Mouse (Mus musculus): ENCODE data around the gene B3galt4.
"Not testable (repeated sequence)": the region's sequence is repeated elsewhere in the genome, so short reads cannot be mapped to it uniquely, and the experiment has no call there.

B3galt4 gene

DNA sequence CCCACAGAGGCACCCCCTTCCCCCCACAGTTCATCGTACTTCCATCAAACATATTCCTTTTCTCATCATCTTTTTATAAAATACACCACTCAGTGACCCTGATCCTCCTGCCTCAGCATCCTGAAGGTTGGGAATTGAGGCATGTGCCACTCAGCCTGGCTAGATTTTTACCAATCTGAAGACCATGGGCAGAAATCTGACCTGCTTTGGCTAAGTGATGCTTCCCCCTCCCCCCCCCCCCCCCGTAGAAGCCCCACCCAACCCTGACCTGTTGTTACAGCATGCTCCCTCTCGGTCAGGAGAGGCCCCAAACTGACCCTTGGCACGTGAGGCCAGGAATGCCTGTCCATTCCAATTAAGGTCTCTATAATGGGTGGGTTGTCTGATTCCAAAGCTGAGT, 46.5 kb downstream of the B3galt4 start, which contains the start of gene Platr17:
Gene Platr17 (plus strand): TSS at position 301 of the 400 bp plus-strand sequence.
- DNase-seq (ENCODE audit: low spot score in 2 of 2) = not testable (repeated sequence)

DNA sequence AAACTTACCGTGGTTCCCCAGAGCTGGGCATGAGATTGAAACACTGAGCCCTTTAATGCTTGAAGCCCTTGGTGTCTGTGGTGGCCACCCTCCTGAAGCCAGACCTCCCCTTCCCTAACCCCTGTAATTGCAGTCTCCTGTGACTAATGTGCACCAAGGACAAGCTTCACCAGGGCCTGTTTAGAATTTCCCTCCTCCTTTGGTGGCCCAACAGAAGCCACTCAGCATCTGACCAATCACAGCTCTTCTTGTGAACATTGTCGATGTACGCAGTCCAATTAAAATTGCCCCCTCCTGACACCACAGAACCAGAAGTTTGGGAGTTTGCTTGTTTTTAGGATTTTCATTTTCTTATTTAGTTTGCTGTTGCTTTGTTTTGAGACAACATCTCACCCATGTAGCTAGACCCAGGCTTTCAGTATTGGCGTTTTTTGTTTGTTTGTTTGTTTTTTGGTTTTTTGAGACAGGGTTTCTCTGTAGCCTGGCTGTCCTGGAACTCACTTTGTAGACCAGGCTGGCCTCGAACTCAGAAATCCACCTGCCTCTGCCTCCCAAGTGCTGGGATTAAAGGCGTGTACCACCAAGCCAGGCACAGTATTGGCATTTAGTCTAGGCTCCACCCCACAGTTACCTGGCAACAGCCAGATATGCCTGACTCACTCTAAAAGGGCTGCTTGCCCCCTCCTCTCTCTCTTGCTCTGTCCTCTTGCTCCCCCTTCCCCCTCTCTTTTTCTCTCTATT, 47.2 kb downstream of the B3galt4 start:
- not testable (repeated sequence) for DNase-seq (ENCODE audit: low spot score in 2 of 2)

DNA sequence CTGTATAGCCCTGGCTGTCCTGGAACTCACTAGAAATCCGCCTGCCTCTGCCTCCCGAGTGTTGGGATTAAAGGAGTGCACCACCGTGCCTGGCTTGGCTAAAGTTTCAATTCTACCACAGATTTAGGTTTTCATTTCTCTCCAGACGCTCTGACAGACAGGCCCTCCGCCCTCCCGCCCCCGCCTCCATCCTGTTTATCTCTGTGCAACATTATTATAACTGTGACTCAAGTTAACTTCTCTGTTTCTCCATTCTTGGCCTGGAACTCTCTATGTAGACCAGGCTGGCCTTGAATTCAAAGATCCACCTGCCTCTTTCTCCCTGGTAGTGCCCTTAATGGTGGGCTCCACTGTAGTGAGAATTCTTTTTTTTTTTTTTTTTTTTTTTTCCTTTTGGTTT, 48.8 kb downstream of the B3galt4 start:
- no peak for DNase-seq (ENCODE audit: low spot score in 2 of 2)

DNA sequence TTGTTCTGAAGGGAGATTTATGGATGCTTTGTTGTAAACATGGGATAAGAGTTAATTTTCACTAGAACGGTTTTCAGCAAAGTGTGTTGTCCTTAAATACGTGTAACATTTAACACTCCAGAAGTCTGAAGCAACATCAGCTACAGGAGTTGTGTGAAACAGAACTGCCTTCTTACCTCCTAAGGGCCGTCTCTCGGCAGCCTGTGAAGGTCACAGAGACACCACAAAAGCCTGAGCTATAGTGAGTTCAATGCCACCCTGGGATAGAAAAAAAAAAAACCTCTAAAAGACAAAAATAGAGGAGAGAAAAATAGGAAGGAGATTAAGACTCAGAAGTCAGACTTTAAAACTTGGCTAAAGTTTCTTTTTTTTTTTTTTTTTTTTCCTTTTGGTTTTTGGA, 49.2 kb downstream of the B3galt4 start:
- DNase-seq (ENCODE audit: low spot score in 2 of 2) = no peak

DNA sequence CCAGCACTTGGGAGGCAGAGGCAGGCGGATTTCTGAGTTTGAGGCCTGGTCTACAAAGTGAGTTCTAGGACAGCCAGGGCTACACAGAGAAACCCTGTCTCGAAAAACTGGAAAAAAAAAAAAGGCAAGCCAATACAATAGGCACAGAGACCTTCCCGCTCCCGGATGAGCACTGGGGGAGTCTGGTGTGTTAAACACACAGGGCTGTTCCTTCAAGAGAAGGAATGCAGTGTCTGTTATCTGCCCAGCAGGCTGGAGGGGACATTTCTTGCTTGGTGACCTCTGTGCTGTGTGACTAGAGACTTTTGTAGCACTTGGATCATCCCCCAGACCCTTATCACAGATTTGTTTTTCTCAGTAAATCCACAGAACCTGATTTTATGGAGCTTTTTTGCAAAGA, 49.6 kb downstream of the B3galt4 start:
- DNase-seq (ENCODE audit: low spot score in 2 of 2) = no peak

DNA sequence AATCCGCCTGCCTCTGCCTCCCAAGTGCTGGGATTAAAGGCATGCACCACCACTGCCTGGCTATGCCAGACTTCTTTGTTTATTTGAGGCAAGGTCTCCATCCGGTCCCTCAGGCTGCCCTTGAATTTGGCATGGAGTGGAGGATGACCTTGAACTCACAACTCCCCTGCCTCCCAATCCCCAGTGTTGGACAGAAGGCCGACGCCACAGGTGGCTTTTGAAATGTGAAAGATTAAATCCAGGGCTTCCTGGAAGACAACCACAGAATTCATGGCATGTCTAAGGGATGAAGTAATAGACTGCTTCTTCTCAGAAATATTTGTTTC, 50.3 kb downstream of the B3galt4 start:
- DNase-seq (ENCODE audit: low spot score in 2 of 2) = no peak

DNA sequence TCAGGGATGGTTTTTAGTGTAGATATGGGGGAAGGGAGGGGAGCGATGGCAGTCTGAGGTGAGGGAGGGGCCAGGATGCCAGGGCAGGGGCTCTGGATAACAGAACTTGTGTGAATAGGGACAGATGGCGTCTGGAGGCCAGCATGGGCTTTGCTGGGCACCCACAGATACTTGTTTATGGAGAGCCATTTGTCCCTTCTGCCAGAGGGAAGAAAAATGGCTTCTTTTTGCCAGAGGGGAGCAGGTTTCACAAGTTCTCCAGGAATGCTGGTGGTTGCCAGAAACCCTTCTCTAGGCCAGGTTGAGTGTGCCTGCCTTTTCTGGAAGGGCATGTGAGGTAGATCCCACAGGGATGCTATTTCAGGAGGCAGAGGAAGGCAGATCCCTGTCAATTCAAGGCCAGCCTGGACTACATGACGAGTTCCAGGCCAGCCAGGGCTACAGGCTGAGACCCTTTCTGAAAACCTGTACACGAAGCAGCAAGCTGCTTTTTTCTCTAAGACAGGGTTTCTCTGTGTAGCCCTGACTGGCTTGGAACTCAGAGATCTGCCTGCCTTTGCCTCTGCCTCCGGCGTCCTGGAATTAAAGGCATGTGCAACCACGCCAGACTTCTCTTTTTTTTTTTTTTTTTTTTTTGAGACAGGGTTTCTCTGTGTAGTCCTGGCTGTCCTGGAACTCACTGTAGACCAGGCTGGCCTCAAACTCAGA, 50.9 kb downstream of the B3galt4 start:
- DNase-seq (ENCODE audit: low spot score in 2 of 2) = no peak
